Mouse (Mus musculus) megakaryocyte, embryonic 14.5 days (primary cell): Measurements from ENCODE around the gene Ubash3a. TPM values are rescaled to one million over a fixed set of nuclear protein-coding genes. Genes with fewer than 3 reads are reported as not detected.
A peak's percentile ranks its signal among the peaks of the same experiment; 100 is the strongest.

Experiments used
- H3K27me3 ChIP-seq: replicated peaks from 2 replicates; pipeline ENCODE3; 2012; ENCODE audit warnings: inconsistent platforms
- H3K36me3 ChIP-seq: replicated peaks from 2 replicates; pipeline ENCODE3; 2012; ENCODE audit warnings: low read length, inconsistent platforms, mixed read lengths
- H3K4me1 ChIP-seq: 2 replicates; pipeline ENCODE4 v1.6.1; 2012; ENCODE audit warnings: inconsistent platforms
- H3K4me3 ChIP-seq: replicated peaks from 2 replicates; pipeline ENCODE3; 2012; ENCODE audit warnings: moderate library complexity, mild to moderate bottlenecking, inconsistent platforms
- H3K9me3 ChIP-seq: 2 replicates; pipeline ENCODE4 v1.6.1; 2012; ENCODE audit warnings: inconsistent platforms
- FLI1 ChIP-seq: IDR thresholded peaks from 2 replicates; pipeline ENCODE4 v1.6.1; 2012; ENCODE audit warnings: low read length, inconsistent platforms, mixed read lengths
- GATA1 ChIP-seq: IDR thresholded peaks from 3 replicates; pipeline ENCODE4 v1.6.1; 2012; ENCODE audit warnings: mixed read lengths, low read length, inconsistent platforms, borderline replicate concordance
- polyA plus RNA-seq: library from polyadenylated mRNA; stranded (reverse); fragments of >175 nt; gene quantifications from 2 replicates; pipeline ENCODE4 v1.2.3, GENCODE M21; 2012; ENCODE audit warnings: low replicate concordance; ENCODE audit not compliant: insufficient read depth

Gene Ubash3a
- polyA plus RNA-seq, 1 experiment, result 45.2 TPM

DNA sequence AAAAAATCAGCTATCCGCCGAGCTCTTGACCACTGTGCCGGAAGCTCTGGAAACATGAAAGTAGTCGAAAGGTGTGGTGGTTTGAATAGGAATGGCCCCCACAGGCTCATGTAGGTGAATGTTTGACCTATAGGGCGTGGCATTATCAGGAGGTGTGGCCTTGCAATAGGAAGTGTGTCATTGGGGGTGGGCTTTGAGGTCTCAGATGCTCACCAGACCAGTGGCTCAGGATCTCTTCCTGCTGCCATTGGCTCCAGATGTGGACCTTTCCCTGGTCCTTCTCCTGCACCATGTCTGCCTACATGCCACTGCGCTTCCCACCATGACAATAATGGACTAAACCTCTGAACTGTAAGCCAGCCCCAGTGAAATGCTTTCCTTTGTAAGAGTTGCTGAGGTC, 4.2 kb downstream of the Ubash3a start:
- Histone ChIP-seq H3K4me1 (peaks cover 89% of the 10 kb centered on the region), H3K4me3 (peak overlapping the region; percentile 20), H3K36me3 (peaks cover 71% of the 10 kb centered on the region), H3K9me3 (no peaks in the 10 kb centered on the region), H3K27me3 (no peaks in the 10 kb centered on the region)
- TF ChIP-seq FLI1 (no peak), GATA1 (no peak)

DNA sequence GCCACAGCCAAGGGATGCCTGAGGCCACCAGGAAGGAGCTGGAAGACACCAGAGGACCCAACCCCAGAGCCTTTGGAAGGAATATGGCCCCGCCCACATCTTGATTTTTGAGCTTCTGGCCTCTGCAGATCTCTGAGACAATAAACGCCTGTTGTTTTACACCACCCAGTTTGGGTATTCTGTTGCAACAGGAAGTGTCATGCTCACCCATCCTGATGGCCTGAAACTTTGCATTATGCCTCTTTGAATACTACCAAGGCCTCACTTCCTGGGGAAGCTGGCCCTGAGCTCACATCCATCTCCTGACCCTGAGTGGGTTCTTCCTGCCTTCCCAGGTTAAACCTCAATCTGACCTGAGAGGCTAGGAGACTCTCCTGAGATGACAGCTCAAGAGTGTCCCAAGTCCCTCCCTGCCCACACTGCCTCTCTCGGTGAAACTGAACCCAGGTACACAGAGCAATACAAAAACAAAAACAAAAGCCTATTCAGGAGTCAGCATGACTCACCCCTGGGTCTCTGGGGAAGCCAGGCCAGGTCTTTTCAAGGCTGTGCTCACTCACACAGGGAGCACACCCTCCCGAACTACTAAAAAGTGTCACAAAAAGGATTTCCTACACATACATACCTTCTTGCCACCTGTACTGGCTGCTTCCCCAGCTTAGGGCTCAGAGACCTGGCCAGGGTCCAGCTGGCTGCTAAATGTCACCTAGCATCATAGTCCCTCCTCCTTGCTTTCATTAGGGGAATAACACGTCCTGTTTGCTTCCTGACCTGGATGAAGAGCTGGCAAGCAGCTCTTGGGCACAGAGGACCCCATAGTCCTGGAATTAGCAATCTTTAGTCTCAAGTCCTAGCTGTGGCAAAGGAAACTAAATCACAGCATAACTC, 8.6 kb downstream of the Ubash3a start:
- peaks cover 96% of the 10 kb centered on the region for H3K36me3 ChIP-seq
- no peaks in the 10 kb centered on the region for H3K27me3 ChIP-seq
- no peak overlapping the region for H3K4me3 ChIP-seq
- no peaks in the 10 kb centered on the region for H3K9me3 ChIP-seq
- peaks cover 83% of the 10 kb centered on the region for H3K4me1 ChIP-seq
- TF ChIP-seq GATA1, result no peak
- TF ChIP-seq FLI1, result no peak

DNA sequence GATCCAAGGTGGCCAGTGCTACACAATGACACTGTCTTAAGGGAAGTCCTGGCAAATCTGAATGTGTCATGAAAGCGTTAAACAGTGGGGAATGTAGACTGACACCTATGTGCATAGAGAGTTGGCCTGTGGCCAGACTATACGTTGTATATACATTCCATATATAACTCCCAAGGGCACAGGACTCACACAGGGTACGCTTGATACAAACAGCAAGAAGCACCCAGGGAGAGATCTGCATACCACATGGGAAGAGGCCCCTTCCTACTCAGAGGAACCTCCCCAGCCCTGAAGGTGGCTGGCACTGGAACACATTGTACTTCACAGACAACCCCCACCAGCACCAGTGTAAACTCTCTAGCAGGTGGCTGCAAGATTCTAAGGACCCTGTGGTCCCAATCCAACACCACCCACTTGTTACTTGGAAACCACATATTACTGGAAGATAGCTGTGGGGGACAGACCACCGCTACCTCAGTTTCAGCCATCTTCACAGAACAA, 15.2 kb downstream of the Ubash3a start:
- peaks cover 91% of the 10 kb centered on the region for H3K4me1 ChIP-seq
- no peaks in the 10 kb centered on the region for H3K27me3 ChIP-seq
- H3K4me3 ChIP-seq, result peak overlapping the region; percentile 5
- H3K9me3 ChIP-seq, result no peaks in the 10 kb centered on the region
- TF ChIP-seq FLI1, result no peak
- no peak for TF ChIP-seq GATA1
- H3K36me3 ChIP-seq, result peaks cover 95% of the 10 kb centered on the region

DNA sequence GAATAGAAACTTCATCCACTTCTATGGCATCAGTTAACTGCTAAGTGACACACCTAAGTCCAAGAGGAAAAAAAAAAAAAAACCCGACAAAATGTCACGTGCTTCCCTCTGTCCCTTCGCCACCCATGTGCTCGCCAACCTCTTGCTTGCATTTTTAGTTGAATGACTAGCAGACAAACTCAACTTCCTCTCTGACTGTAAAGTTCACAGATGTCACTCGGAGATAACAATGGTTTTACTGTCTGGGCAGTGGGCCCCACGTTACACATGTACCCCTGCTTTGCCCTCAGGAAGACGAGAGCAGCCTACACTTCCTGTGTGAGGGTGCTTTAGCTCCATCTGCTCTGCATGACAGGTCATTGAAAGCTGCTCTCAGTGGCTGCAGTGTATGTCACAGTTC, 16.2 kb downstream of the Ubash3a start:
- Histone ChIP-seq H3K4me1 (peaks cover 97% of the 10 kb centered on the region), H3K36me3 (peaks cover 95% of the 10 kb centered on the region)

DNA sequence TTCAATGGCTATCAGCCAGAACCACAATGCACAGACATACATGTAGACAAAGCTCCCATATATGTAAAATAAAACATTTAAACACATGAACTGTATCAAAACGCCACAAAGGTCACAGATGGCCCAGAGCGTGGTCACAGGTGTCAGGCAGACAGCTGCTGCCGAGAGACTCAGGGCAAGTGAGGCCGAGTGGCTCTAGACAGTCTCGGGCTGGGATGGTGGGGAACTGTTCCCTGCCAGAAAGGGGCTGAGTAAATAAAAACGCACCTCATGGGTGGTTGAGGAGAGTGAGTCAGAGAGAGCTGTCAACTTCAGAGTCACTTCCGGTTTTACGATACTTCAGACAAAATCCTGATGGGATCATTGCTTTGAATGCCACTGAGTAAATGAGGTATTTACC, 16.9 kb downstream of the Ubash3a start:
- no peak for TF ChIP-seq FLI1
- no peak for TF ChIP-seq GATA1
- Histone ChIP-seq H3K36me3 (peaks cover 95% of the 10 kb centered on the region), H3K4me1 (peaks cover 92% of the 10 kb centered on the region), H3K27me3 (no peaks in the 10 kb centered on the region), H3K9me3 (no peaks in the 10 kb centered on the region), H3K4me3 (no peak overlapping the region)

More for the DNA sequence above, 16.2 kb downstream of the Ubash3a start:
- TF ChIP-seq FLI1 (no peak), GATA1 (peak; percentile 64; the same call in 1 of the 3 replicates)
- H3K4me3 ChIP-seq, result peak overlapping the region; percentile 84
- H3K27me3 ChIP-seq, result no peaks in the 10 kb centered on the region
- H3K9me3 ChIP-seq, result no peaks in the 10 kb centered on the region

DNA sequence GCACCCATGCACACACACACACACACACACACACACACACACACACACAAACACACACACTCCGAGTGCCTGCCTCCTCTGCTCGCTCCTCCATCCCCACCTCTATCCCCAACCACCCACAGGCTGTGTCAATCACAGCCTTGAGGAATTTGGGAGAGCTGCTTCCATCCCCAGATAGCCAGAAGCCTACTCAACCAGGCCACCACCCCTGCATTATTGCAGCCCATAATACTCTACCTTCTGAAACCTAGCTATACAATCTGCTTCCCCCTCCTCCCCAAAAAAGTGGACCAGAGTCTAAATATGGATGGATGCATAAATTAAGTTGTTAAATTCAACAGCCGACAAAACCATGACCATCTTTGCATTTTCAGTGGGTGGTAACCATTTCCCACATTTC, 18.7 kb downstream of the Ubash3a start:
- Histone ChIP-seq H3K27me3 (no peaks in the 10 kb centered on the region), H3K9me3 (no peaks in the 10 kb centered on the region), H3K4me1 (peaks cover 79% of the 10 kb centered on the region), H3K4me3 (no peak overlapping the region), H3K36me3 (peaks cover 91% of the 10 kb centered on the region)
- TF ChIP-seq FLI1, result no peak
- TF ChIP-seq GATA1, result no peak

DNA sequence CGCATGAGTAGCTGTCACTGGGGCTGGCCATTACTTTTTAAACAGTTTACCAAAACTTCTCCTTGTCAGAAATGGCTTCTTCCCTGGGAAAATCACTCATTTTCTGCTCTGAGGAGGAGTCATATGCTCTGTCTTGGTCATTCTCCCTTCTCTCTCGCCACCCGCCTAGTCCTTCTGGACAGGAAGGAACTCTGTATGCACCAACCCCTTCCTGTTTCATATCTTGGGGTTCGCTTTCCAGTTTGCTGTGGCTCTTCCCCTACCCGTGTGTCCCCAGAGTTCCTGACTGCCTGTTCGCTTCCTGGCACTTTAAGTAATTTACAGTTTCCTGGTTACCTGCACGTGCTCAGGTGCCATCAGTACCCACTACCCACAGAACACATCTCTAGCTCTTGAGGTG, 19.3 kb downstream of the Ubash3a start:
- H3K9me3 ChIP-seq, result no peaks in the 10 kb centered on the region; the same call in 1 of the 2 replicates
- peaks cover 73% of the 10 kb centered on the region for H3K4me1 ChIP-seq
- TF ChIP-seq GATA1, result no peak
- TF ChIP-seq FLI1, result no peak
- H3K27me3 ChIP-seq, result no peaks in the 10 kb centered on the region
- H3K4me3 ChIP-seq, result peak overlapping the region; percentile 0
- peaks cover 91% of the 10 kb centered on the region for H3K36me3 ChIP-seq

DNA sequence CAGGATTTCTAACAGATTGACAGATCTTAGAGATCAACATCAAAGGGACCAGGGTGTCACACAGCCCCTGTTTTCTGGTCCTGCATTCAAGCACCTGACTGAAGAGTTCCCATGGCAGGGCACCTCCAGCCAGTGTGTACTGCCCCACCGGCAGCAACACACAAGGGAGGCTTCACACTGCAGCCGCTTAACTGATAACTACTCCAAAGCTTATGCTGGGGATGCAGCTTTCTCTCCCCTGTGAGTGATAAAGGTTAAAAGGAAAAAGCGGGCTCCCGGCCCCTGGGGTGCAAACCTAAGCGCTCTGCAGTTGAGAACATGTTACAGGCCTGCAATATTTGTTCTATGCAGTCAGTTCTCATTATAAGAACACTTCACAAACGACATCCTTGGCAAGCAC, 24.1 kb downstream of the Ubash3a start:
- Histone ChIP-seq H3K36me3 (peaks cover 93% of the 10 kb centered on the region), H3K9me3 (peaks cover 6% of the 10 kb centered on the region), H3K4me3 (no peak overlapping the region), H3K27me3 (no peaks in the 10 kb centered on the region), H3K4me1 (peaks cover 39% of the 10 kb centered on the region)
- TF ChIP-seq FLI1, result no peak

DNA sequence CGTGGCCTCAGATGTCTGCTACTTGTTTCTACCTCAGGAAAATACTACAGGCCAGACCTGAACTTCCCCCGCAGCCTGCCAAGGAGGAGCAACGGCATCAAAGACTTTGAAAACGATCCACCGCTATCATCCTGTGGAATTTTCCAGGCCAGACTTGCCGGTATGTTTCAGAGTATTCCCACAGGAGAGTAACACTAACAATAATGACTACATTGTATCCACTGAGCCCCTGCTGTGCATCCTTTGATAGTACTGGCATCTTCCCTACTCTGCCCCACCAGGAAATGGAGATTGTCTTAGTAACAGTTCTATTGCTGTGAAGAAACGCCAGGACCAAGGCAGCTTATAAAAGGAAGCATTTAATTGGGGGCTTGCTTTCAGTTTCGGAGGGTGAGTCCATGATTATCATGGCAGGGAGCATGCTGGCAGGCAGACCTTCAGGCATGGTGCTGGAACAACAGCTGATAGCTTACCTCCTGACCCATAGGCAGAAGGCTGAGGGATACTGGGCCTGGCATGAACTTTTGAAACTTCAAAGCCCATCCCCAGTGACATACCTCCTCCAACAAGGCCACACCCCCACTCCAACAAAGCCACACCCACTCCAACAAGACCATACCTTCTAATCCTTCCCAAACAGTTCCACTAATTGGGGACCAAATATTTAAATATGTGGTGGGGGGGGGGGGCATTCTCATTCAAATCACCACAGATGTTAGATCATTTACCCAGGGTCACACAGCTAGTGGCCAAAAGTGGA, 24.8 kb downstream of the Ubash3a start:
- Histone ChIP-seq H3K27me3 (no peaks in the 10 kb centered on the region), H3K4me1 (peaks cover 33% of the 10 kb centered on the region), H3K36me3 (peaks cover 93% of the 10 kb centered on the region), H3K9me3 (peaks cover 6% of the 10 kb centered on the region), H3K4me3 (no peak overlapping the region)
- TF ChIP-seq GATA1 (no peak), FLI1 (no peak)

DNA sequence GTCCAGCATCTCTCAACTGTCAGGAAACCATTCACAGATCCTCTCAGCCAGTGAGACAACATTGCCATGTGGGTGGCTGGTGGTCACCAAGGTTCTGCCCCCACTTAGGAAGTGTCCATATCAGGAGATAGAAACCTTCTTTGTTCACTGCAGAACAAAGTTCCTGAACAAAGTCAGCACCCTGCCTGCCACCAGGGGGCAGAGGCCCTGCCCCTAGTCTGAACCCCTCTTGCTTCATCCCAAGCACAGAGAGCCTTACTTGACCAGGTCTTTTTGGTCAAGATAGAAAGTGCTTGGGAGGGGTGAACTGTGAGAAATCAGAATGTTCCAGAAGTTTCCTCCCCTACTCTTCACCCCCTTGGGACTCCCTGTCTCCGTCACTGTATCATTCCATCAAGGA, 28.2 kb downstream of the Ubash3a start:
- Histone ChIP-seq H3K27me3 (no peaks in the 10 kb centered on the region), H3K4me1 (peaks cover 27% of the 10 kb centered on the region), H3K9me3 (peaks cover 6% of the 10 kb centered on the region), H3K36me3 (peaks cover 97% of the 10 kb centered on the region), H3K4me3 (no peak overlapping the region)
- no peak for TF ChIP-seq FLI1
- no peak for TF ChIP-seq GATA1
